Mouse (Mus musculus) intestine, postnatal 0 days (tissue): ENCODE data around the gene Wipi1. TPM values are rescaled to one million over a fixed set of nuclear protein-coding genes. Genes with fewer than 3 reads are reported as not detected.

Experiments used
- ATAC-seq: fragments of 200-750 bp; cut with Nextera tagmentation; 2 replicates; pipeline ENCODE4 v1.8.0; 2017; ENCODE audit warnings: mild to moderate bottlenecking, moderate TSS enrichment, moderate library complexity
- H3K27ac ChIP-seq: fragments of 300-500 bp; sonication (generic); 2 replicates; pipeline ENCODE4 v1.5.1; 2014; ENCODE audit warnings: mild to moderate bottlenecking, low read depth, low read length, moderate library complexity
- H3K27me3 ChIP-seq: fragments of 300-500 bp; sonication (generic); replicated peaks from 2 replicates; pipeline ENCODE4 v1.6.1; 2014; ENCODE audit warnings: low read length, mixed read lengths; ENCODE audit not compliant: control insufficient read depth, insufficient read depth
- H3K36me3 ChIP-seq: fragments of 300-500 bp; sonication (generic); 2 replicates; pipeline ENCODE4 v1.6.1; 2014; ENCODE audit warnings: mild to moderate bottlenecking, moderate library complexity; ENCODE audit not compliant: control insufficient read depth, insufficient read depth
- H3K4me1 ChIP-seq: fragments of 300-500 bp; sonication (generic); replicated peaks from 2 replicates; pipeline ENCODE4 v1.6.1; 2014; ENCODE audit warnings: antibody characterized with exemption, low read length, mixed read lengths; ENCODE audit not compliant: control insufficient read depth, insufficient read depth
- H3K4me2 ChIP-seq: fragments of 300-500 bp; sonication (generic); replicated peaks from 2 replicates; pipeline ENCODE4 v1.6.1; 2014; ENCODE audit warnings: low read depth, mild to moderate bottlenecking, moderate library complexity
- H3K4me3 ChIP-seq: fragments of 300-500 bp; sonication (generic); 2 replicates; pipeline ENCODE4 v1.5.1; 2014; ENCODE audit warnings: low read depth, low read length
- H3K9ac ChIP-seq: fragments of 300-500 bp; sonication (generic); 2 replicates; pipeline ENCODE4 v1.6.1; 2014; ENCODE audit warnings: mild to moderate bottlenecking, low read depth, low read length
- H3K9me3 ChIP-seq: fragments of 300-500 bp; sonication (generic); 2 replicates; pipeline ENCODE4 v1.6.1; 2016; ENCODE audit warnings: mixed run types; ENCODE audit not compliant: control insufficient read depth
- CTCF ChIP-seq: sonication (generic); IDR thresholded peaks from 2 replicates; pipeline ENCODE4 v1.5.1; 2016; ENCODE audit warnings: low read depth, mild to moderate bottlenecking, control low read depth, antibody characterized with exemption, moderate library complexity
- WGBS: fragments of 180-500 bp; shearing (Covaris S2); extraction: QIAGEN DNeasy Blood & Tissue Kit; methylation state at CpG from one replicate; pipeline ENCODE4 v1.1.7; 2014; 5-methylcytosine and 5-hydroxymethylcytosine counted together
- polyA plus RNA-seq: library from polyadenylated mRNA; unstranded; fragments of >200 nt; fragmentation: Nextera tagmentation; extraction: Ambion mirVana; gene quantifications from 2 replicates; pipeline ENCODE4 v1.2.1, GENCODE M21; 2015

Wipi1 gene
- polyA plus RNA-seq, 1 experiment from 2014 or later, result 28.2 TPM

DNA sequence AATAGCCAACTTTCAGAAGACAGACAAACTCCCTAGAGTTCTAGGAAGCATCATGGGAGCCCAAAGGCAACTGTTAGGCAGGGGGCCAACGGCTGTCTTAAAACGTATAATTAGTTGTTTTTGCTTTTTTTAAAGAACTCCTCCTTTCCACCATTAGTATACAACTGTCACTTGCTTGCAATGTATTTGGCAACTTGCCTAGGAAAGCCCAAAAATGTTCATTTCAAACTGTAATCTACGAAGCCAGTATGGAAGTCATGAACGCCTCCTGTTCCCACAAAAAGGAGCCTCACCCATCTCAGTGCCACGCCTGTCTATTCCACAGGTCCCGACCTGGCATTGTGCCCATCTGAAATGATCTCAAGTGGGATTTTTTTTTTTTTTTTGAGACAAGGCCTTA is 35.9 kb downstream of the Wipi1 start:
- no peak overlapping the region for H3K4me3 ChIP-seq
- 58% methylated on average over 6 of the region's 6 CpGs for WGBS
- H3K36me3 ChIP-seq, result peaks cover 42% of the 10 kb centered on the region
- H3K9ac ChIP-seq, result no peak overlapping the region
- H3K4me1 ChIP-seq, result no peaks in the 10 kb centered on the region
- no peak for ATAC-seq
- no peaks in the 10 kb centered on the region for H3K9me3 ChIP-seq
- no peak for TF ChIP-seq CTCF
- no peaks in the 10 kb centered on the region for H3K27me3 ChIP-seq
- H3K27ac ChIP-seq, result no peak overlapping the region
- H3K4me2 ChIP-seq, result no peak overlapping the region

DNA sequence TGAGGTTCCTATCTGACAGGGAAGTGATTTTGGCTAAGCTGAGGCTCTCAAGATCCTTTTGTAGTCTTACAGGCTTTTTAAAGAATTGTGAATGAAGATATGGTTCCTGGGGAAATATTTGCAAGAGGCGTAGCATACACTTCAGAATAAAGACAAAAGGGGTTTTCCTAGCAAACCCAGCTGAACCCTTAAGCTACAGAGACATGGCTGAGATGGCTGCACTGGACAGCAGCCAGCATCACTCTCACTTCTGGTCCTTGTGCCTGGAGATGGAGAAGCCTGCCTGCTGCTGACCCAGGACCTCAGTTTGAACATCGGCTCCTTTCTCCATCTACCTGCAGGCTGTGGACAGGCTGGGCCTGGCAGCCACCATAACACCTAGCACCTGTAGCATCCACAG is 37.2 kb downstream of the Wipi1 start:
- H3K4me1 ChIP-seq, result no peaks in the 10 kb centered on the region
- ATAC-seq, result no peak
- WGBS, result 81% methylated on average over 2 of the region's 2 CpGs
- peaks cover 30% of the 10 kb centered on the region for H3K36me3 ChIP-seq
- H3K4me3 ChIP-seq, result no peak overlapping the region
- H3K27me3 ChIP-seq, result no peaks in the 10 kb centered on the region
- no peak overlapping the region for H3K9ac ChIP-seq
- H3K27ac ChIP-seq, result no peak overlapping the region
- H3K4me2 ChIP-seq, result no peak overlapping the region
- no peaks in the 10 kb centered on the region for H3K9me3 ChIP-seq
- no peak for TF ChIP-seq CTCF

DNA sequence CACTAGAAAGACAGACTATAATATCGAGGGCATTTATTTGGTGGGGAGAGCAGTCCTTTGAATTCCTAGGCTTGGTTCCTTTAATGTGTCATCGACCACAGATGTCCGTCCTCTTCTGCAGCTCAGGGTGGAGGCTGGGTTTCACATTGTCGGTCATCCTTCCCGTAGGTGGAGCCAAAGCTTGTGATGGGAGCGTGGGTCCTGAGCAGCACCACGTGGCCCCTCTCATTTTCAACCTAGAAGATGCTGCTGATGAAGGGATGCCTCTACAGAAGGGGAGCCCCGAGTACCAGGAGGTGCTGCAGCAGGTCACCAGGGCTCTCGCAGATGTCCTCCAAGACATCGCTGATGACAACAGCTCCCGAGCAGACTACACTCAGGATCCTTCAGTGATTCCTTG is 39.7 kb downstream of the Wipi1 start:
- Histone ChIP-seq H3K4me1 (no peaks in the 10 kb centered on the region), H3K9me3 (no peaks in the 10 kb centered on the region), H3K9ac (no peak overlapping the region), H3K4me3 (no peak overlapping the region), H3K36me3 (peaks cover 11% of the 10 kb centered on the region; the same call in 1 of the 2 replicates), H3K4me2 (no peak overlapping the region), H3K27ac (no peak overlapping the region), H3K27me3 (no peaks in the 10 kb centered on the region)
- 89% methylated on average over 11 of the region's 11 CpGs for WGBS
- TF ChIP-seq CTCF, result no peak
- no peak for ATAC-seq

DNA sequence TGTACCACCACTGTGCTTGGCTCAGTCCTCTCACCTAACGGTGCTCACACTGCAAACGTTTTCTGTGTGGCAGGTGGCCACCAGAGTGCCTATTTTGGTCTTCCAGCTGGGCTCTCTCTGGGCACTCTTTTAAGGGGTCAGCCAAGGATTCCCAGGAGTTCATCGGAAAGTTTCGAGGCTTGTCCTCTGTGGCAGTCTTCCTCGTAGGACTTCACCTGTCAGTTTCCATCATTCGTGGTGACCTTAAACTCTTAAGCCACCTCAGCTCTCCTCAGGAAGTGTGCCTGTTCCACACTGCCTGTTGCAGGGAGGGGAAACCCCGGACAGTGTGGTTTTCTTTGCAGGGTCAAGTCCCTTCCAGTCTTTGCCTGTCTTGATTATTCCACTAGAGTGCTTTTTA is 42.0 kb downstream of the Wipi1 start:
- Histone ChIP-seq H3K27me3 (no peaks in the 10 kb centered on the region), H3K36me3 (peaks cover 7% of the 10 kb centered on the region; the same call in 1 of the 2 replicates), H3K9me3 (no peaks in the 10 kb centered on the region), H3K4me1 (no peaks in the 10 kb centered on the region), H3K27ac (no peak overlapping the region), H3K9ac (no peak overlapping the region), H3K4me2 (no peak overlapping the region), H3K4me3 (no peak overlapping the region)
- TF ChIP-seq CTCF, result no peak
- WGBS, result 69% methylated on average over 7 of the region's 7 CpGs
- ATAC-seq, result no peak

DNA sequence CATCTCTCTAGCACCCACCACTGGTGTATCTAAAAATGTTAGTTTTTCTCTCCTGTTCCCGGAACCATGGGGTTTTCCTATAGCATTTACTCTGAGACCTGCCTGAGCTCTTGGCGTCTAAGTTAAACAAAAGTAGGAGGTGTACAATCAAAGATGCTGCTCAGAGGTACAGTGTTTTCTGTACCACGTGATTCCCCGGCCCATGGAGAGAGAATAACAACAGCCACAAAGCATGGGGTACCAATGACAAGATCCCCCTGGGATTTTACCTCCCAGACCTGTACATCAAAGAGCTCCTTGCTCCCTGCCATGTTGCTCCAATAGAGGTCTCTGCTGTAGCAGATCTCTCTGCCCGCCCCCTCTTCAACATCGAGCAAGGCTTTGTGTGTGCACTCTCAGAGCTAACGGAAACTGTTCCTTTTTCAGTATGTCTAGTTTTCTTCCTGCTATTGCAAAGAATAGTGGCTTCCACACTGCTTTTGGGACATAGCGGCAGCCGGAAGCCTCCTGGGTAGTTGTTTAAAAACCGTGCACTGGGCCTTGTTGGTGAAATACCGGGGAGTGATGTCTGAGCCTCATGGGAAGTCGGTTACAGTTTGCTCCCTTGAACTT is 42.7 kb downstream of the Wipi1 start:
- Histone ChIP-seq H3K36me3 (peaks cover 7% of the 10 kb centered on the region; the same call in 1 of the 2 replicates), H3K4me3 (no peak overlapping the region), H3K9ac (no peak overlapping the region), H3K9me3 (no peaks in the 10 kb centered on the region), H3K27me3 (no peaks in the 10 kb centered on the region), H3K4me1 (no peaks in the 10 kb centered on the region), H3K4me2 (no peak overlapping the region), H3K27ac (no peak overlapping the region)
- 74% methylated on average over 12 of the region's 12 CpGs for WGBS
- TF ChIP-seq CTCF, result no peak
- no peak for ATAC-seq

DNA sequence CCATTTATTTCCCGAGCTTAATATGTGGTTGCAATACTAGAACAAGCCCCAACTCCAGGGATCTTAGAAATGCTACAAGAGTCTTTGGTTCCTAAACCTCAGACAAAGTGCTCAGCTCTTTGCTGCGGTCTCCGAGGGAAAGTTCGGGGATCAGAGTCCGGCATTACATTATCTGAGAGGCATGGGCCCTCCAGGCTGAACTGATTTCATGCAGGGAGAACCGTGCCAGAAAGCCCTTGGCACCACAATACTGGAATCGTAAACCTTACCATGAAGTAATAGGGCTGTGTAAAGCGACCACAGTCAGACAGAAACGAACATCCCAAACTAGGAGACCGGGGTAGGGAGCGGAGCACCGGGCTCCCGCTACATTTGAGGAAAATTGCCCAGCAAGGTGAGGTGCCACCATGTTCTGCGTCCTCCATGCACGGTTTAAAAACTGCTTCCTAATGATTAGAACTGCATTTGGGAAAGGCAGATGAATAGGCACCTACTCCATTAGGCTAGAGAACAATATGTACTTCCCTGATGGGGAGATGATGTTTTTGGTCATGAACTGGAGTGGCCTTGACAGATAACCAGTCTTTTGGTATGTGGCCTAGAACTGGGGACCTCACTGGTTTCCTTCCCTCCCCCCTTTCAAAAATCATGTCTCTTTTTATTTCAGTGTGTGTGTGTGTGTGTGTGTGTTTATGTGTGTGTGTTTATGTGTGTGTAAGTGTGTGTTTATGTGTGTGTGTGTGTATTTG is 47.1 kb downstream of the Wipi1 start:
- no peak for ATAC-seq
- Histone ChIP-seq H3K4me2 (no peak overlapping the region), H3K9me3 (no peaks in the 10 kb centered on the region), H3K4me3 (no peak overlapping the region), H3K27ac (no peak overlapping the region), H3K27me3 (no peaks in the 10 kb centered on the region), H3K36me3 (no peaks in the 10 kb centered on the region), H3K4me1 (no peaks in the 10 kb centered on the region), H3K9ac (no peak overlapping the region)
- 66% methylated on average over 15 of the region's 15 CpGs for WGBS
- TF ChIP-seq CTCF, result no peak
